26 mouse cellular contexts compared by ENCODE assay signal in the genomic region with DNA sequence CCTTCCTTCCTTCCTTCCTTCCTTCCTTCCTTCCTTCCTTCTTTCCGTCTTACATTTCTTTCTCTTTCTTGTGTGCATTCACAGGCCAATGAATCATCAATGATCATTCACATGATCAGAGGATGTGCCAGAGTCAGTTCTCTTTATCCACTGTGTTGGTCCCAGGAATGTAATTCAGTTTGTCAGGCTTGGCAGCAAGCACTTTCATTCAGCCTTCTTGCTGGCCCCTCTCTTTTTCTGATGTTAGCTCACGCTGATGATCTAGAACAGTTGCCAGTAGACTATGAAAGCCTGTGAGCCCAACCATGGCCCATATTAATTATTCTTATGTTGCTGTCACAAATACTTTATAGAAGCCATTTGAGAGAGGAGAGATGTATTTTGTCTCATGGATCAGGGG.
"Had no signal": no experiment of that assay in that cellular context is flagged by ENCODE, and none has a peak within 500 bp of the region (broad histone marks: within the 10 kb centered on the region; RNA-seq: fewer than 3 reads in every experiment).

No protein-coding gene starts in this region.

- H3K27ac ChIP-seq: heart, embryonic 13.5 days; heart, embryonic 15.5 days; hindbrain, embryonic 13.5 days; hindbrain, embryonic 15.5 days; hindbrain, postnatal 0 days; kidney, embryonic 15.5 days; limb, embryonic 10.5 days; limb, embryonic 12.5 days; liver, embryonic 13.5 days; liver, embryonic 15.5 days had no signal

- ATAC-seq: hindbrain, postnatal 0 days; intestine, embryonic 16.5 days had no signal

- H3K36me3 ChIP-seq: heart, embryonic 13.5 days; heart, embryonic 15.5 days; hindbrain, embryonic 13.5 days; hindbrain, embryonic 15.5 days; kidney, embryonic 15.5 days; limb, embryonic 10.5 days; limb, embryonic 12.5 days; liver, embryonic 13.5 days; liver, embryonic 15.5 days had no signal

- H3K27me3 ChIP-seq: heart, embryonic 13.5 days; heart, embryonic 15.5 days; hindbrain, embryonic 13.5 days; hindbrain, embryonic 15.5 days; kidney, embryonic 15.5 days; limb, embryonic 12.5 days; liver, embryonic 13.5 days; liver, embryonic 15.5 days had no signal

- H3K9ac ChIP-seq: heart, embryonic 13.5 days; heart, embryonic 15.5 days; hindbrain, embryonic 13.5 days; hindbrain, embryonic 15.5 days; kidney, embryonic 15.5 days; limb, embryonic 12.5 days; liver, embryonic 13.5 days; liver, embryonic 15.5 days had no signal

- H3K9me3 ChIP-seq: heart, embryonic 13.5 days; heart, embryonic 15.5 days; hindbrain, embryonic 13.5 days; hindbrain, embryonic 15.5 days; kidney, embryonic 15.5 days; limb, embryonic 10.5 days; limb, embryonic 12.5 days; liver, embryonic 13.5 days; liver, embryonic 15.5 days had no signal

- H3K4me2 ChIP-seq: heart, embryonic 11.5 days; heart, embryonic 13.5 days; heart, embryonic 15.5 days; hindbrain, embryonic 13.5 days; hindbrain, embryonic 15.5 days; kidney, embryonic 15.5 days; limb, embryonic 12.5 days; liver, embryonic 11.5 days; liver, embryonic 13.5 days; liver, embryonic 15.5 days had no signal

- H3K4me1 ChIP-seq: heart, embryonic 15.5 days; hindbrain, embryonic 13.5 days; kidney, embryonic 15.5 days; limb, embryonic 12.5 days; liver, embryonic 13.5 days; liver, embryonic 15.5 days had no signal

- DNase-seq: gastrocnemius, postnatal 14 days; gastrocnemius, postnatal 36 days; heart, adult 18-20 months; heart, postnatal 14 days; heart, postnatal 36 days; kidney, adult 11 months; kidney, adult 2 months; kidney, adult 9 months; kidney, postnatal 10 days; kidney, postnatal 25 days; kidney, postnatal 4 days; liver; liver, embryonic 13.5 days had no signal

- H3K4me3 ChIP-seq: heart, embryonic 13.5 days; heart, embryonic 15.5 days; hindbrain, embryonic 13.5 days; hindbrain, embryonic 15.5 days; kidney, embryonic 15.5 days; layer of hippocampus, adult 2 months; limb, embryonic 10.5 days; limb, embryonic 12.5 days; liver, embryonic 13.5 days; liver, embryonic 15.5 days had no signal
